Comparison of ENCODE assay signal across 1 mouse cellular context in the genomic region with DNA sequence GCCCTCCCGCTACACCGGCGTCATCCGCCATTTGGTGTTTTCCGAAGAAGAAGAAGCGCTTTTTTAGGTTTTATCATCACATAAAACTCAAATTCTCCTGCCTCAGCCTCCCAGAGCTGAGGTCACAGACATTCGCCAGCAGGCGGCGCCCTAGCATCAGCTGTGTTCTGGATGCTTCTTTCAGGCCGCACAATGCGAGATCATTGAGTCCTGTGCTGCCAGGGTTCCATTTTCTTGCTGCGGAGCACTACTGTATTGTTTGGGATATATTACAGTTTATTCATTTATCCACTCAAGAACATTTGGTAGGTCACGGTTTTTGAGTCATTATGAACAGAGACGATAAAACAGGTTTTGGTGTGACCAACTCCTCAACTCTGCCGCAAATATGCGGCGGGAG.
TF ChIP-seq lines count a peak whose summit lies in the region.

No protein-coding gene starts in this region.

TF ChIP-seq in CH12.LX, 34 proteins besides CTCF, POLR2A, EP300 and RAD21 (continued from another document):
- TF ChIP-seq NRF1 (IDR thresholded peaks at IDR 0.05; ENCODE audit: low read depth, low read length): no peak
TF ChIP-seq in CH12.LX: peak in this region for 1.
